Mouse (Mus musculus) heart, postnatal 0 days (tissue): Measurements from ENCODE around the gene Dyrk2.

Experiments
- CTCF ChIP-seq: IDR thresholded peaks from 2 replicates; pipeline ENCODE4 v1.5.1; 2016; ENCODE audit warnings: antibody characterized with exemption, control low read depth, low read depth
- EP300 ChIP-seq: IDR thresholded peaks from 2 replicates; pipeline ENCODE4 v1.6.1; 2016; ENCODE audit warnings: antibody characterized with exemption, low read depth

- TF ChIP-seq CTCF (no peak), EP300 (no peak)
These were observed 13.3 kb upstream of the Dyrk2 start for GRCm38 (mm10) chr10:118883317-118883716.
